8 mouse cellular contexts compared by ENCODE assay signal in genomic region chr17:88067202-88067901, GRCm38 (mm10). TPM values are rescaled to one million over a fixed set of nuclear protein-coding genes. Genes with fewer than 3 reads are reported as not detected.
DNase-seq lines count a peak whose midpoint lies in the region; ATAC-seq and TF ChIP-seq lines count a peak whose summit lies in the region.

No protein-coding gene starts in this region.

- no peak overlapping the region for H3K9ac ChIP-seq in lung, postnatal 0 days (replicated peaks; ENCODE audit: low read depth)
- no peak overlapping the region for H3K9ac ChIP-seq in intestine, embryonic 14.5 days (ENCODE audit: low read length)
- no peak overlapping the region for H3K9ac ChIP-seq in neural tube, embryonic 15.5 days (replicated peaks)

- H3K27ac ChIP-seq in lung, postnatal 0 days (ENCODE audit: low read length), result peak overlapping the region; percentile 100; the same call in 1 of the 2 replicates
- no peak overlapping the region; the same call in 1 of the 2 replicates for H3K27ac ChIP-seq in intestine, embryonic 14.5 days (ENCODE audit: low read depth)
- H3K27ac ChIP-seq in neural tube, embryonic 15.5 days (replicated peaks), result no peak overlapping the region

- H3K9me3 ChIP-seq in lung, postnatal 0 days (ENCODE audit: low read length), result no peaks in the 10 kb centered on the region
- no peaks in the 10 kb centered on the region for H3K9me3 ChIP-seq in intestine, embryonic 14.5 days (ENCODE audit: control insufficient read depth, low read length)
- no peaks in the 10 kb centered on the region for H3K9me3 ChIP-seq in neural tube, embryonic 15.5 days (replicated peaks)

- DNase-seq in CD4-positive, CD25-positive, alpha-beta regulatory T cell, adult 2 months (ENCODE audit: low read depth, low spot score), result peak; percentile 39
- DNase-seq in lung, postnatal 0 days (ENCODE audit: low spot score), result no peak
- no peak for DNase-seq in lung, postnatal 14 days
- DNase-seq in intestine, embryonic 14.5 days (ENCODE audit: low spot score), result no peak
- DNase-seq in right cerebral cortex, adult 2 months (ENCODE audit: low spot score in 2 of 2), result no peak
- no peak for DNase-seq in embryo, embryonic 10.5 days (ENCODE audit: low spot score)

- no peaks in the 10 kb centered on the region for H3K36me3 ChIP-seq in lung, postnatal 0 days (ENCODE audit: insufficient read depth, low read length)
- no peaks in the 10 kb centered on the region for H3K36me3 ChIP-seq in intestine, embryonic 14.5 days (ENCODE audit: control insufficient read depth, insufficient read depth, low read length)
- no peaks in the 10 kb centered on the region for H3K36me3 ChIP-seq in neural tube, embryonic 15.5 days

- peak overlapping the region; percentile 62; the same call in 1 of the 2 replicates for H3K4me2 ChIP-seq in lung, postnatal 0 days (replicated peaks; ENCODE audit: low read depth, low read length)
- peak overlapping the region; percentile 59 for H3K4me2 ChIP-seq in intestine, embryonic 14.5 days (ENCODE audit: low read length)
- H3K4me2 ChIP-seq in neural tube, embryonic 15.5 days, result peak overlapping the region; percentile 57

- no peak for TF ChIP-seq EP300 in lung, postnatal 0 days (IDR thresholded peaks at IDR 0.05)

- no peaks in the 10 kb centered on the region for H3K27me3 ChIP-seq in lung, postnatal 0 days (replicated peaks; ENCODE audit: insufficient read depth, low read length)
- H3K27me3 ChIP-seq in intestine, embryonic 14.5 days (replicated peaks; ENCODE audit: control insufficient read depth, insufficient read depth, low read length), result no peaks in the 10 kb centered on the region
- no peaks in the 10 kb centered on the region for H3K27me3 ChIP-seq in neural tube, embryonic 15.5 days (replicated peaks)

- H3K4me3 ChIP-seq in lung, postnatal 0 days (ENCODE audit: low read depth, low read length), result peak overlapping the region; percentile 91; the same call in 1 of the 2 replicates
- H3K4me3 ChIP-seq in intestine, embryonic 14.5 days (ENCODE audit: low read depth, low read length), result peak overlapping the region; percentile 91
- no peak overlapping the region for H3K4me3 ChIP-seq in neural tube, embryonic 15.5 days (replicated peaks)

- WGBS in lung, postnatal 0 days, result 71% methylated on average over 4 of the region's 4 CpGs
- WGBS in intestine, embryonic 14.5 days, result 81% methylated on average over 4 of the region's 4 CpGs
- WGBS in neural tube, embryonic 15.5 days, result 82% methylated on average over 4 of the region's 4 CpGs

- ATAC-seq in CD4-positive, CD25-positive, alpha-beta regulatory T cell, adult 4 months, result no peak
- no peak for ATAC-seq in lung, postnatal 0 days
- no peak for ATAC-seq in intestine, embryonic 14.5 days (replicated peaks; ENCODE audit: low FRiP score, low TSS enrichment, low read depth)
- ATAC-seq in neural tube, embryonic 15.5 days (ENCODE audit: low FRiP score), result no peak

- peak; percentile 37 for TF ChIP-seq CTCF in lung, postnatal 0 days (IDR thresholded peaks at IDR 0.05)

- H3K4me1 ChIP-seq in lung, postnatal 0 days (ENCODE audit: insufficient read depth, low read depth, low read length), result no peaks in the 10 kb centered on the region; the same call in 1 of the 2 replicates
- peaks cover 6% of the 10 kb centered on the region for H3K4me1 ChIP-seq in intestine, embryonic 14.5 days (replicated peaks; ENCODE audit: control insufficient read depth, insufficient read depth, low read length)
- peaks cover 17% of the 10 kb centered on the region for H3K4me1 ChIP-seq in neural tube, embryonic 15.5 days

RNA-seq across cellular contexts. Expression of gene Fbxo11, which starts 2.3 kb away (rescaled TPM):
- polyA plus RNA-seq in CD4-positive, CD25-positive, alpha-beta regulatory T cell, adult 4 months (2017; shearing (Covaris generic)), result 10 to 100 TPM; 19.2 to 31.1 TPM
- 14.6 and 15.3 TPM in 2 replicates for polyA plus RNA-seq in lung, postnatal 0 days (2015; fragmentation: Nextera tagmentation; extraction: Ambion mirVana)
- polyA plus RNA-seq in intestine, embryonic 14.5 days (2014; fragmentation: Nextera tagmentation; extraction: Ambion mirVana), result 21.0 and 21.1 TPM in 2 replicates
- 22.8 and 28.4 TPM in 2 replicates for polyA plus RNA-seq in neural tube, embryonic 15.5 days (2015; fragmentation: Nextera tagmentation; extraction: Ambion mirVana)
